Mouse (Mus musculus) neural tube, embryonic 11.5 days (tissue): Measurements from ENCODE around the gene Crisp3. TPM values are rescaled to one million over a fixed set of nuclear protein-coding genes. Genes with fewer than 3 reads are reported as not detected.
"Not testable (repeated sequence)": the region's sequence is repeated elsewhere in the genome, so short reads cannot be mapped to it uniquely, and the experiment has no call there.

Source experiments
- ATAC-seq: fragments of 200-750 bp; cut with Nextera tagmentation; 2 replicates; pipeline ENCODE4 v1.8.0; 2017; ENCODE audit warnings: moderate number of reproducible peaks, mild to moderate bottlenecking, moderate TSS enrichment, moderate library complexity; ENCODE audit not compliant: insufficient read depth, low FRiP score, low TSS enrichment
- DNase-seq: peaks from one replicate; pipeline ENCODE4 v3.0.0-alpha.2; 2015; ENCODE audit warnings: low spot score
- H3K27ac ChIP-seq: fragments of 300-500 bp; sonication (generic); 2 replicates; pipeline ENCODE4 v1.5.1; 2014; ENCODE audit warnings: low read depth, mild to moderate bottlenecking, low read length
- H3K27me3 ChIP-seq: fragments of 300-500 bp; sonication (generic); 2 replicates; pipeline ENCODE4 v1.6.1; 2014; ENCODE audit warnings: mild to moderate bottlenecking, low read length, mixed read lengths; ENCODE audit not compliant: control insufficient read depth, insufficient read depth
- H3K36me3 ChIP-seq: fragments of 300-500 bp; sonication (generic); 2 replicates; pipeline ENCODE4 v1.6.1; 2014; ENCODE audit warnings: mild to moderate bottlenecking, low read length, moderate library complexity, mixed read lengths; ENCODE audit not compliant: control insufficient read depth, insufficient read depth
- H3K4me1 ChIP-seq: fragments of 300-500 bp; sonication (generic); 2 replicates; pipeline ENCODE4 v1.6.1; 2014; ENCODE audit warnings: low read length, mixed read lengths; ENCODE audit not compliant: control insufficient read depth, insufficient read depth
- H3K4me2 ChIP-seq: fragments of 300-500 bp; sonication (generic); 2 replicates; pipeline ENCODE4 v1.6.1; 2014; ENCODE audit warnings: low read depth, mild to moderate bottlenecking, moderate library complexity
- H3K4me3 ChIP-seq: fragments of 300-500 bp; sonication (generic); 2 replicates; pipeline ENCODE4 v1.5.1; 2014; ENCODE audit warnings: low read depth, low read length
- H3K9ac ChIP-seq: fragments of 300-500 bp; sonication (generic); 2 replicates; pipeline ENCODE4 v1.6.1; 2014; ENCODE audit warnings: mild to moderate bottlenecking, low read length
- H3K9me3 ChIP-seq: fragments of 300-500 bp; sonication (generic); 2 replicates; pipeline ENCODE4 v1.6.1; 2016; ENCODE audit warnings: low read length; ENCODE audit not compliant: control insufficient read depth
- WGBS: fragments of 180-500 bp; shearing (Covaris S2); extraction: QIAGEN DNeasy Blood & Tissue Kit; methylation state at CpG from one replicate; pipeline ENCODE4 v1.1.7; 2014; 5-methylcytosine and 5-hydroxymethylcytosine counted together
- polyA plus RNA-seq: library from polyadenylated mRNA; unstranded; fragments of >200 nt; fragmentation: Nextera tagmentation; extraction: Ambion mirVana; gene quantifications from 2 replicates; pipeline ENCODE4 v1.2.1, GENCODE M21; 2014

Gene Crisp3
- polyA plus RNA-seq = not detected in 2 replicates

- H3K9ac ChIP-seq = no peak within 1 kb of the TSS
- H3K36me3 ChIP-seq = no peaks in the 10 kb centered on the region
- DNase-seq (no peak), ATAC-seq (no peak)
- no peaks in the 10 kb centered on the region for H3K9me3 ChIP-seq
- H3K27ac ChIP-seq = no peak within 1 kb of the TSS
- H3K27me3 ChIP-seq = no peaks in the 10 kb centered on the region
- no peaks in the 10 kb centered on the region for H3K4me1 ChIP-seq
- H3K4me3 ChIP-seq = no peak within 1 kb of the TSS
- H3K4me2 ChIP-seq = no peak within 1 kb of the TSS
These were observed at the start of gene Crisp3 for GRCm38 (mm10) chr17:40242135-40242534. Gene Crisp3 (minus strand): TSS chr17:40242288.

- Histone ChIP-seq H3K4me1 (no peaks in the 10 kb centered on the region), H3K9me3 (no peaks in the 10 kb centered on the region), H3K27ac (no peak overlapping the region), H3K4me3 (no peak overlapping the region), H3K9ac (no peak overlapping the region), H3K27me3 (no peaks in the 10 kb centered on the region), H3K4me2 (no peak overlapping the region), H3K36me3 (no peaks in the 10 kb centered on the region)
- ATAC-seq = no peak
- no peak for DNase-seq
- WGBS = 80% methylated on average over 2 of the region's 2 CpGs
These were observed 43.3 kb upstream of the Crisp3 start for GRCm38 (mm10) chr17:40285435-40285834.

- no peak overlapping the region for H3K4me2 ChIP-seq
- no peaks in the 10 kb centered on the region for H3K36me3 ChIP-seq
- no peak overlapping the region for H3K4me3 ChIP-seq
- H3K9ac ChIP-seq = no peak overlapping the region
- H3K4me1 ChIP-seq = no peaks in the 10 kb centered on the region
- H3K27ac ChIP-seq = no peak overlapping the region
- no peaks in the 10 kb centered on the region for H3K9me3 ChIP-seq
- 80% methylated on average over 1 of the region's 1 CpGs for WGBS
- no peak for ATAC-seq
- H3K27me3 ChIP-seq = no peaks in the 10 kb centered on the region
- DNase-seq = no peak
These were observed 33.4 kb upstream of the Crisp3 start for GRCm38 (mm10) chr17:40275519-40275918.

GRCm38 (mm10) chr17:40274906-40275470 is 32.9 kb upstream of the Crisp3 start:
- WGBS = 76% methylated on average over 1 of the region's 1 CpGs
- ATAC-seq = no peak

GRCm38 (mm10) chr17:40252487-40252886 is 10.4 kb upstream of the Crisp3 start:
- Histone ChIP-seq H3K9me3 (no peaks in the 10 kb centered on the region), H3K4me1 (no peaks in the 10 kb centered on the region), H3K27me3 (no peaks in the 10 kb centered on the region), H3K4me3 (no peak overlapping the region), H3K4me2 (no peak overlapping the region), H3K27ac (no peak overlapping the region), H3K9ac (no peak overlapping the region), H3K36me3 (no peaks in the 10 kb centered on the region)
- no peak for ATAC-seq
- DNase-seq = no peak
- 92% methylated on average over 1 of the region's 1 CpGs for WGBS

More at GRCm38 (mm10) chr17:40274906-40275470, 32.9 kb upstream of the Crisp3 start:
- H3K9ac ChIP-seq = no peak overlapping the region
- H3K36me3 ChIP-seq = no peaks in the 10 kb centered on the region
- H3K27me3 ChIP-seq = no peaks in the 10 kb centered on the region
- H3K27ac ChIP-seq = no peak overlapping the region
- DNase-seq = no peak
- no peak overlapping the region for H3K4me3 ChIP-seq
- H3K4me1 ChIP-seq = no peaks in the 10 kb centered on the region
- no peaks in the 10 kb centered on the region for H3K9me3 ChIP-seq
- no peak overlapping the region for H3K4me2 ChIP-seq

- no peaks in the 10 kb centered on the region for H3K36me3 ChIP-seq
- H3K9ac ChIP-seq = no peak within 1 kb of the TSS
- no peak for ATAC-seq
- no peak within 1 kb of the TSS for H3K4me3 ChIP-seq
- H3K4me1 ChIP-seq = no peaks in the 10 kb centered on the region
- 76% methylated on average over 4 of the region's 4 CpGs for WGBS
- H3K27me3 ChIP-seq = no peaks in the 10 kb centered on the region
- DNase-seq = no peak
- H3K4me2 ChIP-seq = no peak within 1 kb of the TSS
- no peaks in the 10 kb centered on the region for H3K9me3 ChIP-seq
- H3K27ac ChIP-seq = no peak within 1 kb of the TSS
These were observed 33.5 kb downstream of the Crisp3 start, which contains the start of gene Pgk2 for GRCm38 (mm10) chr17:40208540-40208939. Gene Pgk2 (minus strand): TSS chr17:40208640.

- H3K27ac ChIP-seq, H3K4me2 ChIP-seq, H3K27me3 ChIP-seq, H3K4me3 ChIP-seq, H3K36me3 ChIP-seq, H3K9ac ChIP-seq, DNase-seq, H3K9me3 ChIP-seq, H3K4me1 ChIP-seq, ATAC-seq: not testable (repeated sequence)
These were observed 40.3 kb downstream of the Crisp3 start for GRCm38 (mm10) chr17:40201803-40202202.

GRCm38 (mm10) chr17:40190192-40190591 is 51.9 kb downstream of the Crisp3 start:
- not testable (repeated sequence) for H3K4me1 ChIP-seq, H3K9me3 ChIP-seq, H3K36me3 ChIP-seq, ATAC-seq, H3K9ac ChIP-seq, H3K27me3 ChIP-seq, H3K27ac ChIP-seq, H3K4me2 ChIP-seq, H3K4me3 ChIP-seq
- peak; percentile 39 for DNase-seq
- WGBS = 88% methylated on average over 4 of the region's 4 CpGs
